Mouse (Mus musculus): ENCODE results near the gene Fgfr2. TPM values are rescaled to one million over a fixed set of nuclear protein-coding genes. Genes with fewer than 3 reads are reported as not detected.

The Fgfr2 gene
- polyA plus RNA-seq, 1 experiment from 2014 or later, result 133 TPM

DNA sequence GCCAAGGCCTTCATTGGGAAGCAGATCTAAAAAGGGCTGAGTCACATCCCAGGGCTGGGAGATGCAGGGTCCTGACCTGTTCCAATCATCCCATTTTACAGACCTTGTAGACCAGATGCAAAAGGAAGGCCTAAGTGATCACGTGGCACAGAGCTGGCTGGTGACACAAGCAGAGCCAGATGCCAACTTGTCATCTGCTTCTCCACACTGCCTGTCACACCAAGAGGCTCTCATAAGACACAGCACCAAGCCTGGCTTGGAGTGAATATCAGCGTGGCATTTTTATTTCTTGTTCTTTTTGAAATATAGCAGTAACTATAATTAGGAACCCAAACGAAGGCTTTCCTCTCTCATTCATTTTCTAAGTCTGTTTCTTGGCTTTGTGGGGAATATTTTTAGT, 858.4 kb downstream of the Fgfr2 start:
- no peaks in the 10 kb centered on the region for H3K27me3 ChIP-seq (ENCODE audit: control insufficient read depth, insufficient read depth, low read length)
- peaks cover 26% of the 10 kb centered on the region; the same call in 1 of the 2 replicates for H3K36me3 ChIP-seq (ENCODE audit: control insufficient read depth, insufficient read depth, low read length)
- H3K9me3 ChIP-seq (ENCODE audit: control insufficient read depth, low read length), result no peaks in the 10 kb centered on the region
- ATAC-seq (ENCODE audit: low FRiP score, low TSS enrichment), result no peak
- no peaks in the 10 kb centered on the region for H3K4me1 ChIP-seq (ENCODE audit: control insufficient read depth, insufficient read depth, low read length)
- no peak overlapping the region for H3K4me3 ChIP-seq (ENCODE audit: low read length)
- H3K27ac ChIP-seq (ENCODE audit: low read depth, low read length), result no peak overlapping the region
- H3K4me2 ChIP-seq (replicated peaks; ENCODE audit: low read depth, low read length), result no peak overlapping the region
- WGBS, result 74% methylated on average over 3 of the region's 3 CpGs
- H3K9ac ChIP-seq (ENCODE audit: low read depth, low read length), result no peak overlapping the region

DNA sequence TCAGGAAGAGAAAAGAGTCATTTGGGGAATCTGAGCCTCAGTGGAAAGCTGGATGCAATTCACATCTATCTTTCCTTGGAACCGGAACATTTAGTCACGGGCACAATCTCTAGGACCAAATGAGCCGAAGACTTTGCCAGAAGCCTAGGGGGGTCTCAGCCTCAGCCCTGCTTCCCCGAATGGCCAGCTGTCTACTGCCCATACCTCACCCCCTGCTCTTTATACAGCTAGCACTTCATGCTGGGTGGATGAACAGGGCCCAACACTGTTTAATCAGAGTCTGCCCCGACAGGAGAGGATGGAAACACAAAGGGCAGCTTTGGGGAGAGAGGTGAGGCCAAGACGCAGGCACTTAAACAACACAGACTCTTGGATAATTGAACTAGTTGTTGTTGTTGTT, 860.0 kb downstream of the Fgfr2 start:
- H3K4me1 ChIP-seq (ENCODE audit: control insufficient read depth, insufficient read depth, low read length), result peaks cover 5% of the 10 kb centered on the region; the same call in 1 of the 2 replicates
- no peak overlapping the region for H3K27ac ChIP-seq (ENCODE audit: low read depth, low read length)
- peaks cover 14% of the 10 kb centered on the region; the same call in 1 of the 2 replicates for H3K36me3 ChIP-seq (ENCODE audit: control insufficient read depth, insufficient read depth, low read length)
- WGBS, result 77% methylated on average over 6 of the region's 6 CpGs
- no peak overlapping the region for H3K4me3 ChIP-seq (ENCODE audit: low read length)
- no peaks in the 10 kb centered on the region for H3K27me3 ChIP-seq (ENCODE audit: control insufficient read depth, insufficient read depth, low read length)
- ATAC-seq (ENCODE audit: low FRiP score, low TSS enrichment), result no peak
- H3K9ac ChIP-seq (ENCODE audit: low read depth, low read length), result no peak overlapping the region
- no peaks in the 10 kb centered on the region for H3K9me3 ChIP-seq (ENCODE audit: control insufficient read depth, low read length)
- H3K4me2 ChIP-seq (replicated peaks; ENCODE audit: low read depth, low read length), result no peak overlapping the region

DNA sequence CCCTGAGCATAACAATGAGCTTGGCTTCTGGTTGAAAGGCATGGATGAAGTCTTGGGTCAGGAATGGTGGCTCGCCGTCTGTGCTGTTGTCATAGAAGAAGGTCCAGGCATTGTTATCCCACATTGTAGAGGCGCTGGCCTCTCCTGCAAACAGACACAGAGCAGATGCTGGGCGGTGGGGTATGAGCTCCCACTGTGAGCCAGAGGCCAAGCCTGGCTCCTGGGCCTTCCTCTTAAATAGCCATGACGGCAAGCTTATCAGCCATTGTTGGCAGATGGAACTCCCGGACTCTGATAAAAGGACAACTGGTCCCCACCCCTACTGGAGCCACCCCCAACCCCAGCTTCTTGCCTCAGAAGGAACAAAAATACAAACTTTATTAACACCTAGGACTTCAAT, 860.5 kb downstream of the Fgfr2 start:
- no peaks in the 10 kb centered on the region for H3K9me3 ChIP-seq (ENCODE audit: control insufficient read depth, low read length)
- no peak overlapping the region for H3K4me2 ChIP-seq (replicated peaks; ENCODE audit: low read depth, low read length)
- 71% methylated on average over 6 of the region's 6 CpGs for WGBS
- H3K27ac ChIP-seq (ENCODE audit: low read depth, low read length), result no peak overlapping the region
- H3K9ac ChIP-seq (ENCODE audit: low read depth, low read length), result no peak overlapping the region
- no peak overlapping the region for H3K4me3 ChIP-seq (ENCODE audit: low read length)
- no peaks in the 10 kb centered on the region for H3K27me3 ChIP-seq (ENCODE audit: control insufficient read depth, insufficient read depth, low read length)
- peaks cover 14% of the 10 kb centered on the region; the same call in 1 of the 2 replicates for H3K36me3 ChIP-seq (ENCODE audit: control insufficient read depth, insufficient read depth, low read length)
- no peak for ATAC-seq (ENCODE audit: low FRiP score, low TSS enrichment)
- peaks cover 5% of the 10 kb centered on the region; the same call in 1 of the 2 replicates for H3K4me1 ChIP-seq (ENCODE audit: control insufficient read depth, insufficient read depth, low read length)

DNA sequence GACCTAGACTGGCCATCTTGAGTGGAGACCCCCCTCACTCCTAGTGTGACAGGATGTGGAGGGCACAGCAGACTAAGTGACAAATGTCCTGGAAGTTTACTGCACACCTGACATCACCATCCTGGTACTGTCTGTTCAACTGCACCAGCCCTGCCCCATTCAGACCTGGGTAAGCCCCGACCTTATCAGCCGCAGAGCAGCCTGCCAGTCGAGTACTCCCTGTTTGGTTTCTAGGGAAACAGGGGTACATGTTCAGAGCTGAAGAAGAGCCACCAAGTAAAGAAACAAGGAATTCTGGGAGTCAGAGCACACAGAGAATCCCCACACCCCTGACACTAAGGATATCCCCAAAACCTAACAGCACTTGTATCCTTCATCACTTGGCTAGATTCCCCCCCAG, 861.3 kb downstream of the Fgfr2 start:
- Histone ChIP-seq H3K27ac (ENCODE audit: low read depth, low read length) (no peak overlapping the region), H3K9me3 (ENCODE audit: control insufficient read depth, low read length) (no peaks in the 10 kb centered on the region), H3K4me1 (ENCODE audit: control insufficient read depth, insufficient read depth, low read length) (peaks cover 7% of the 10 kb centered on the region; the same call in 1 of the 2 replicates), H3K36me3 (ENCODE audit: control insufficient read depth, insufficient read depth, low read length) (peaks cover 13% of the 10 kb centered on the region; the same call in 1 of the 2 replicates), H3K9ac (ENCODE audit: low read depth, low read length) (no peak overlapping the region), H3K4me3 (ENCODE audit: low read length) (no peak overlapping the region), H3K4me2 (replicated peaks; ENCODE audit: low read depth, low read length) (no peak overlapping the region), H3K27me3 (ENCODE audit: control insufficient read depth, insufficient read depth, low read length) (no peaks in the 10 kb centered on the region)
- no peak for ATAC-seq (ENCODE audit: low FRiP score, low TSS enrichment)
- WGBS, result 76% methylated on average over 3 of the region's 3 CpGs

DNA sequence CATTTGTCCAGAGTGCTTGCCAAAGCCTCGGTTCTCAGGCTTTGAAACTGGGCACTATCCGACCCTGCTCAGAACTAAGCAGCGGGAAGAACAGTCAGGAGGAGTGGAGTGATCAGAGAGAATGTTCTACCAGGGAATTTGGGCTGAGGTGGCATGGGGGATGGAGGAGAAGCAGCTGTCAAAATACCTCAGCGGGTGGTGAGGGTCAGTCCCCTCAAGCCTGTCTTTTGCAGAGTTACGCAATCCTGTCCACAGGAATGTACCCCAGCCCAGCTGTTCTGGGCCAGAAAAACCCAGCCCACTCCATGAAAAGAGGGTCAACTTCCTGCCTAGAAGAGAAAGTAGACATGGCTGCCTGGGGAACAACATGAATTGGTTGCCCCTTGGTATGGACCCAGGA, 862.5 kb downstream of the Fgfr2 start:
- Histone ChIP-seq H3K36me3 (ENCODE audit: control insufficient read depth, insufficient read depth, low read length) (peaks cover 3% of the 10 kb centered on the region; the same call in 1 of the 2 replicates), H3K9me3 (ENCODE audit: control insufficient read depth, low read length) (no peaks in the 10 kb centered on the region), H3K9ac (ENCODE audit: low read depth, low read length) (no peak overlapping the region; the same call in 1 of the 2 replicates), H3K4me2 (replicated peaks; ENCODE audit: low read depth, low read length) (no peak overlapping the region), H3K27ac (ENCODE audit: low read depth, low read length) (no peak overlapping the region), H3K27me3 (ENCODE audit: control insufficient read depth, insufficient read depth, low read length) (no peaks in the 10 kb centered on the region), H3K4me3 (ENCODE audit: low read length) (no peak overlapping the region), H3K4me1 (ENCODE audit: control insufficient read depth, insufficient read depth, low read length) (peaks cover 7% of the 10 kb centered on the region; the same call in 1 of the 2 replicates)
- WGBS, result 60% methylated on average over 5 of the region's 5 CpGs
- ATAC-seq (ENCODE audit: low FRiP score, low TSS enrichment), result no peak

DNA sequence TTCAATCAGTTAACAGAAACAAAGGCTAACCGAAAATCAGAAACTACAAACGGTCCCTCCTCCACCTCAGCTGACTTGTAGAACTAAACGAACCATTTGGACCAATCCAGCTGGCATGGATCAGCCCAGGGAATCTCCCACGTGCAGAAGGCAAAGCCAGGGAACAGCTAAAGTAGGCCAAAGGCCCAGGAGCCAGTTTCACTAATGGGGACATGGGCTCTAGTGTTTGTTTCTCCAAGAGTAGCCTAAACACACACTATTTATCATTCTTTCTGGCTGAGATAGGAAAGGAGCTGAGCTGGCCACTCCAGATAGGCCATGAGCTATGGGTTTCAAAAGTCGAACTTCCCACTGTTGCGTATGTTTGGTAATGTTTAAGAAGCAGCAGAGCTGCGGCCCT, 864.3 kb downstream of the Fgfr2 start:
- H3K9me3 ChIP-seq (ENCODE audit: control insufficient read depth, low read length), result no peaks in the 10 kb centered on the region
- peak overlapping the region; percentile 38 for H3K27ac ChIP-seq (ENCODE audit: low read depth, low read length)
- no peaks in the 10 kb centered on the region; the same call in 1 of the 2 replicates for H3K36me3 ChIP-seq (ENCODE audit: control insufficient read depth, insufficient read depth, low read length)
- H3K4me1 ChIP-seq (ENCODE audit: control insufficient read depth, insufficient read depth, low read length), result peaks cover 7% of the 10 kb centered on the region; the same call in 1 of the 2 replicates
- H3K4me3 ChIP-seq (ENCODE audit: low read length), result no peak overlapping the region
- H3K27me3 ChIP-seq (ENCODE audit: control insufficient read depth, insufficient read depth, low read length), result no peaks in the 10 kb centered on the region
- peak; percentile 48; the same call in 1 of the 2 replicates for ATAC-seq (ENCODE audit: low FRiP score, low TSS enrichment)
- no peak overlapping the region for H3K4me2 ChIP-seq (replicated peaks; ENCODE audit: low read depth, low read length)
- WGBS, result 32% methylated on average over 7 of the region's 7 CpGs
- no peak overlapping the region for H3K9ac ChIP-seq (ENCODE audit: low read depth, low read length)

DNA sequence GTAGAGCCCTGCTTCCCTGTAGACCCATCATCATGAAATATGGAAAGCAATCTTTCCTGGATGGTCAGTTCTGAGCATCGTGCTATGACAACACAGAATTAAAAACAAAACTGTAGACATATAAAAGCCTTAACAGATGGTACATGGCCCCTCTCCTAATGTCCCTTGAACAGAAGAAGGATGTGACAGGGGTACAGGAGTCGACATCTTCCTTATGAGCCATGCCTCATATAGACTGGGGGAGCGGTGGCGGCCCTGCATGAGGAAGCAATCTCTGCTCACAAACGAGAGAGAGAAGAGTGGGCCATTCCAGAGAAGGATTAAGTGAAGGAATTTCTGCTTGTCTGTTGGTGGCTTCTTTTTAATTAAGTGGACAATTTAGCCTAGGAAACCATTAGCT, 864.9 kb downstream of the Fgfr2 start:
- no peaks in the 10 kb centered on the region for H3K27me3 ChIP-seq (ENCODE audit: control insufficient read depth, insufficient read depth, low read length)
- H3K4me2 ChIP-seq (replicated peaks; ENCODE audit: low read depth, low read length), result no peak overlapping the region
- H3K4me1 ChIP-seq (ENCODE audit: control insufficient read depth, insufficient read depth, low read length), result peaks cover 7% of the 10 kb centered on the region; the same call in 1 of the 2 replicates
- WGBS, result 40% methylated on average over 5 of the region's 5 CpGs
- H3K27ac ChIP-seq (ENCODE audit: low read depth, low read length), result peak overlapping the region; percentile 38
- H3K4me3 ChIP-seq (ENCODE audit: low read length), result no peak overlapping the region
- H3K36me3 ChIP-seq (ENCODE audit: control insufficient read depth, insufficient read depth, low read length), result no peaks in the 10 kb centered on the region; the same call in 1 of the 2 replicates
- H3K9me3 ChIP-seq (ENCODE audit: control insufficient read depth, low read length), result no peaks in the 10 kb centered on the region
- no peak for ATAC-seq (ENCODE audit: low FRiP score, low TSS enrichment)
- H3K9ac ChIP-seq (ENCODE audit: low read depth, low read length), result no peak overlapping the region

DNA sequence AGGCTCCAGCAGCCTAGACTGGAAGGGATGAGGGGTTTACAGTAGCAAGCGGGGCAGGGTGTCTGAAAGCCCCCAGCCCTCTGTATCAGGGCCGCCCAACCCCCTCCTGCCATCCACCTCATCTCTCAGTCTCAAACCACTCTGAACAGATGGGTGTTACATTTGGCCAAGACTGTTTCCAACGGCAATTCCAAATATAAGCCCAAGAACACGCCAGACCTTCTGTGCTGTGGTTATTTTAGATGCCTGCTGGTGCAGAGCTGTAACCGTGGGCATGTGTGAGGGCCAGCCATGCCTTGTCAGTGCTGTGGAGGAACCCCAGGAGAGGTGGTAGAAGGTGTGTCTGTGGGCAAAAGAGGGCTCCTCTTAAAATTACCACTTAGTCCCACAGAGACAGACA, 869.6 kb downstream of the Fgfr2 start:
- ATAC-seq (ENCODE audit: low FRiP score, low TSS enrichment), result no peak
- H3K36me3 ChIP-seq (ENCODE audit: control insufficient read depth, insufficient read depth, low read length), result no peaks in the 10 kb centered on the region; the same call in 1 of the 2 replicates
- 88% methylated on average over 5 of the region's 5 CpGs for WGBS

DNA sequence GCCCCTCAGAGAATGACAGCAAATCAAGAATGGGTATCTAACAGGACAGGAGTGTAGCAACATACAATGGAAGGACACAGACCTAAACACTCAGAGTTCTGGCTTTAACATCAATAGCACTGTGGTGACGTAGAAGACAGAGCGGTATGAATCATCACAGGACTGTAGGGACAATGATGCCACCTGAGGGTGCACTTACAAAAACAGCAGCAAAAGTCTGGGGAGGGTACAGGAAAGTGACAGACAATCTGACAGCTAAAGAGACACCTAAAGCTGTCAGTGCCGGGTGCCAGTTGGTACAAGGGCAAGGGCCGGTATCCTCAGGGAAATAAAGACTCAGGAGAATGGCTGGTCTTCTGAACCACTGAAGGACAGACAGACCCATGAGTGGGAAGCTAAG, 870.1 kb downstream of the Fgfr2 start:
- Histone ChIP-seq H3K4me1 (ENCODE audit: control insufficient read depth, insufficient read depth, low read length) (peaks cover 7% of the 10 kb centered on the region), H3K36me3 (ENCODE audit: control insufficient read depth, insufficient read depth, low read length) (no peaks in the 10 kb centered on the region; the same call in 1 of the 2 replicates), H3K9ac (ENCODE audit: low read depth, low read length) (no peak overlapping the region), H3K4me3 (ENCODE audit: low read length) (no peak overlapping the region), H3K4me2 (replicated peaks; ENCODE audit: low read depth, low read length) (no peak overlapping the region), H3K27me3 (ENCODE audit: control insufficient read depth, insufficient read depth, low read length) (no peaks in the 10 kb centered on the region), H3K9me3 (ENCODE audit: control insufficient read depth, low read length) (no peaks in the 10 kb centered on the region), H3K27ac (ENCODE audit: low read depth, low read length) (no peak overlapping the region)
- ATAC-seq (ENCODE audit: low FRiP score, low TSS enrichment), result no peak
- 93% methylated on average over 4 of the region's 4 CpGs for WGBS

More for the DNA sequence above, 869.6 kb downstream of the Fgfr2 start:
- Histone ChIP-seq H3K9me3 (ENCODE audit: control insufficient read depth, low read length) (no peaks in the 10 kb centered on the region), H3K27me3 (ENCODE audit: control insufficient read depth, insufficient read depth, low read length) (no peaks in the 10 kb centered on the region), H3K27ac (ENCODE audit: low read depth, low read length) (no peak overlapping the region), H3K9ac (ENCODE audit: low read depth, low read length) (no peak overlapping the region), H3K4me3 (ENCODE audit: low read length) (no peak overlapping the region), H3K4me1 (ENCODE audit: control insufficient read depth, insufficient read depth, low read length) (peaks cover 6% of the 10 kb centered on the region; the same call in 1 of the 2 replicates), H3K4me2 (replicated peaks; ENCODE audit: low read depth, low read length) (no peak overlapping the region)

All from kidney, embryonic 14.5 days (tissue).